Mouse (Mus musculus): ENCODE results near the gene Vmn2r112. TPM values are rescaled to one million over a fixed set of nuclear protein-coding genes. Genes with fewer than 3 reads are reported as not detected.
"Not testable (repeated sequence)": the region's sequence is repeated elsewhere in the genome, so short reads cannot be mapped to it uniquely, and the experiment has no call there.

Gene Vmn2r112
- not detected for total RNA-seq (2021)

DNA sequence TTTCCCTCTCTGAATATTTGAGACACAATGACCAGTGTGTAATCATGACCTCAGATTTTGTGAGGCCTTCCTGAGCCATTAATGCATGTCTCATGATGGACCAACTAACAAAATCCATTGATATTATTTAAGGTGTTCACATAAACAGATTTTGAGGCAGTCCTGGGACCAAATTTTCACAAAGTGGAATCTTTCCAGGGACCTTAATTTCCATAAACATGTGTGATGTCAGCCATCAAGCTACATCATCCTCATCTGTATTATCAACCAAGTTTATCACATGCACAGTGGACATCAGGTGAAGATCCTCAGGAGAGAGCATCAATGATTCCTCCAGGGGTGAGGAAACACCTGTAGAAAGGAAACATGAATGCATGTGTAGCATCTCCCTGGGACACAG lies at the start of gene Vmn2r112:
Gene Vmn2r112, plus strand, starts transcription at position 301 of the 400 bp plus-strand sequence.
- DNase-seq (ENCODE audit: extremely low spot score in 1 of 2, low spot score in 1 of 2) = not testable (repeated sequence)

DNA sequence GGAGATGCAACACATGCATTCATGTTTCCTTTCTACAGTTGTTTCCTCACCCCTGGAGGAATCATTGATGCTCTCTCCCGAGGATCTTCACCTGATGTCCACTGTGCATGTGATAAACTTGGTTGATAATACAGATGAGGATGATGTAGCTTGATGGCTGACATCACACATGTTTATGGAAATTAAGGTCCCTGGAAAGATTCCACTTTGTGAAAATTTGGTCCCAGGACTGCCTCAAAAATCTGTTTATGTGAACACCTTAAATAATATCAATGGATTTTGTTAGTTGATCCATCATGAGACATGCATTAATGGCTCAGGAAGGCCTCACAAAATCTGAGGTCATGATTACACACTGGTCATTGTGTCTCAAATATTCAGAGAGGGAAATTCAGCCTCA lies 27.4 kb upstream of the Vmn2r112 start, which contains the start of gene Vmn2r111:
Gene Vmn2r111, minus strand, starts transcription at position 101 of the 400 bp plus-strand sequence.
- not testable (repeated sequence) for DNase-seq (ENCODE audit: extremely low spot score in 1 of 2, low spot score in 1 of 2)

- no peak for DNase-seq (ENCODE audit: extremely low spot score in 1 of 2, low spot score in 1 of 2)
Measured at GRCm38 (mm10) chr17:22630646-22631045, 29.9 kb downstream of the Vmn2r112 start.

Other genes starting within 250 kb of the Vmn2r112 start
- 1 to 10 TPM; 9.1 to 9.8 TPM for gene Zfp944, start 239.6 kb upstream of the Vmn2r112 start, total RNA-seq (2021)
- gene Zfp758, start 239.5 kb upstream of the Vmn2r112 start, total RNA-seq (2021) = 10 to 100 TPM in 1 of 2 experiments, 1 to 10 TPM in 1; 9.9 to 10.6 TPM
- gene Zfp946, start 176.7 kb upstream of the Vmn2r112 start, total RNA-seq (2021) = 10 to 100 TPM; 10.2 to 11.4 TPM
- not detected for gene Vmn2r111, start 27.5 kb upstream of the Vmn2r112 start, total RNA-seq (2021)

All from layer of hippocampus, postnatal 25 days (tissue).